Mouse (Mus musculus) neural tube, embryonic 11.5 days (tissue): ENCODE results near the gene Zdhhc17. TPM values are rescaled to one million over a fixed set of nuclear protein-coding genes. Genes with fewer than 3 reads are reported as not detected.

Experiments used
- ATAC-seq: fragments of 200-750 bp; cut with Nextera tagmentation; 2 replicates; pipeline ENCODE4 v1.8.0; 2017; ENCODE audit warnings: moderate number of reproducible peaks, mild to moderate bottlenecking, moderate TSS enrichment, moderate library complexity; ENCODE audit not compliant: insufficient read depth, low FRiP score, low TSS enrichment
- DNase-seq: peaks from one replicate; pipeline ENCODE4 v3.0.0-alpha.2; 2015; ENCODE audit warnings: low spot score
- H3K27ac ChIP-seq: fragments of 300-500 bp; sonication (generic); 2 replicates; pipeline ENCODE4 v1.5.1; 2014; ENCODE audit warnings: low read depth, mild to moderate bottlenecking, low read length
- H3K27me3 ChIP-seq: fragments of 300-500 bp; sonication (generic); 2 replicates; pipeline ENCODE4 v1.6.1; 2014; ENCODE audit warnings: mild to moderate bottlenecking, low read length, mixed read lengths; ENCODE audit not compliant: control insufficient read depth, insufficient read depth
- H3K36me3 ChIP-seq: fragments of 300-500 bp; sonication (generic); 2 replicates; pipeline ENCODE4 v1.6.1; 2014; ENCODE audit warnings: mild to moderate bottlenecking, low read length, moderate library complexity, mixed read lengths; ENCODE audit not compliant: control insufficient read depth, insufficient read depth
- H3K4me1 ChIP-seq: fragments of 300-500 bp; sonication (generic); 2 replicates; pipeline ENCODE4 v1.6.1; 2014; ENCODE audit warnings: low read length, mixed read lengths; ENCODE audit not compliant: control insufficient read depth, insufficient read depth
- H3K4me2 ChIP-seq: fragments of 300-500 bp; sonication (generic); 2 replicates; pipeline ENCODE4 v1.6.1; 2014; ENCODE audit warnings: low read depth, mild to moderate bottlenecking, moderate library complexity
- H3K4me3 ChIP-seq: fragments of 300-500 bp; sonication (generic); 2 replicates; pipeline ENCODE4 v1.5.1; 2014; ENCODE audit warnings: low read depth, low read length
- H3K9ac ChIP-seq: fragments of 300-500 bp; sonication (generic); 2 replicates; pipeline ENCODE4 v1.6.1; 2014; ENCODE audit warnings: mild to moderate bottlenecking, low read length
- H3K9me3 ChIP-seq: fragments of 300-500 bp; sonication (generic); 2 replicates; pipeline ENCODE4 v1.6.1; 2016; ENCODE audit warnings: low read length; ENCODE audit not compliant: control insufficient read depth
- WGBS: fragments of 180-500 bp; shearing (Covaris S2); extraction: QIAGEN DNeasy Blood & Tissue Kit; methylation state at CpG from one replicate; pipeline ENCODE4 v1.1.7; 2014; 5-methylcytosine and 5-hydroxymethylcytosine counted together
- polyA plus RNA-seq: library from polyadenylated mRNA; unstranded; fragments of >200 nt; fragmentation: Nextera tagmentation; extraction: Ambion mirVana; gene quantifications from 2 replicates; pipeline ENCODE4 v1.2.1, GENCODE M21; 2014

The Zdhhc17 gene
- polyA plus RNA-seq, 1 experiment from 2014 or later: 31.2 TPM

DNA sequence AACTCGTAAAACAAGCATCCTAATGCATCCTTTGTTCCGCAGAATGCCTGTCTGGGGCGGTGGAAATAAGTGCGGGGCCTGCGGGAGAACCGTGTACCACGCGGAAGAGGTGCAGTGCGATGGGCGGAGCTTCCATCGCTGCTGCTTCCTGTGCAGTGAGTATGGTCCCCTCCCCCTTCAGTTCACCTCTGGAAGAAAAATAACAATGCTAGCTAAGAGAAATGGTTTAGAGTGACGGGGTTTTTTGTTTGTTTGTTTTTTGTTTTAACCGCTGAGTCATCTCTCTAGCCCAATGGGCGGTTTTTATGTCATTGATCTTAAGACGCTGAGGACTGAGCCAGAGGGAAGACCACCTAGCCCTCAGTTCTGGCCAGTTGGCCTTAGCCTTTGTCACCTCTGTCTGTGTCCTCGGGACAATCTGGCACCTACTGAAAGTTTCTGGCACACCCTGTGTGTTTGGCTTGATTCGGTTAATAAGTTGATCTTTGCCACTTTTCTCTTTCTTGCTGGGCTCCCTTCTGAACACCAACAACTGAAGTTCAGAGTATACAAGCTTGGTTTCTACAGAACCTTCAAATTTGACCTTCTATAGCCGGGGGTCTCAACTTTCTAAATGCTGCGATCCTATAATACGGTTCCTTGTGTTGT is 77.9 kb downstream of the Zdhhc17 start:
- H3K4me1 ChIP-seq: peaks cover 8% of the 10 kb centered on the region
- no peak overlapping the region for H3K4me3 ChIP-seq
- DNase-seq (peak; percentile 55), ATAC-seq (peak; percentile 75)
- WGBS: 50% methylated on average over 20 of the region's 20 CpGs
- H3K9ac ChIP-seq: no peak overlapping the region
- no peak overlapping the region for H3K27ac ChIP-seq
- no peaks in the 10 kb centered on the region for H3K9me3 ChIP-seq
- H3K4me2 ChIP-seq: no peak overlapping the region
- H3K36me3 ChIP-seq: no peaks in the 10 kb centered on the region
- no peaks in the 10 kb centered on the region for H3K27me3 ChIP-seq

- DNase-seq (peak; percentile 34), ATAC-seq (0 out of 2 replicates have a peak, but pooled peaks have one; percentile 25)
- Histone ChIP-seq H3K4me1 (peaks cover 8% of the 10 kb centered on the region), H3K27ac (peak overlapping the region; percentile 55; the same call in 1 of the 2 replicates), H3K36me3 (no peaks in the 10 kb centered on the region), H3K4me2 (no peak overlapping the region), H3K9ac (no peak overlapping the region), H3K4me3 (no peak overlapping the region), H3K9me3 (no peaks in the 10 kb centered on the region), H3K27me3 (no peaks in the 10 kb centered on the region)
- WGBS: 45% methylated on average over 13 of the region's 13 CpGs
Measured at GRCm38 (mm10) chr10:110931161-110931912, 78.6 kb downstream of the Zdhhc17 start.

- WGBS: 79% methylated on average over 4 of the region's 4 CpGs
Measured at GRCm38 (mm10) chr10:110929756-110930155, 80.2 kb downstream of the Zdhhc17 start.

GRCm38 (mm10) chr10:110927491-110927890 is 82.4 kb downstream of the Zdhhc17 start:
- Histone ChIP-seq H3K27me3 (no peaks in the 10 kb centered on the region), H3K27ac (no peak overlapping the region), H3K4me1 (peaks cover 11% of the 10 kb centered on the region), H3K4me3 (no peak overlapping the region), H3K4me2 (no peak overlapping the region), H3K9me3 (no peaks in the 10 kb centered on the region), H3K36me3 (no peaks in the 10 kb centered on the region), H3K9ac (no peak overlapping the region)
- no peak for ATAC-seq
- 78% methylated on average over 11 of the region's 11 CpGs for WGBS
- no peak for DNase-seq

More at GRCm38 (mm10) chr10:110929756-110930155, 80.2 kb downstream of the Zdhhc17 start:
- DNase-seq (no peak), ATAC-seq (0 out of 2 replicates have a peak, but pooled peaks have one; percentile 24)
- no peaks in the 10 kb centered on the region for H3K9me3 ChIP-seq
- H3K4me3 ChIP-seq: no peak overlapping the region
- H3K4me1 ChIP-seq: peaks cover 8% of the 10 kb centered on the region
- no peak overlapping the region for H3K4me2 ChIP-seq
- H3K27ac ChIP-seq: no peak overlapping the region
- H3K9ac ChIP-seq: no peak overlapping the region
- H3K27me3 ChIP-seq: no peaks in the 10 kb centered on the region
- no peaks in the 10 kb centered on the region for H3K36me3 ChIP-seq

DNA sequence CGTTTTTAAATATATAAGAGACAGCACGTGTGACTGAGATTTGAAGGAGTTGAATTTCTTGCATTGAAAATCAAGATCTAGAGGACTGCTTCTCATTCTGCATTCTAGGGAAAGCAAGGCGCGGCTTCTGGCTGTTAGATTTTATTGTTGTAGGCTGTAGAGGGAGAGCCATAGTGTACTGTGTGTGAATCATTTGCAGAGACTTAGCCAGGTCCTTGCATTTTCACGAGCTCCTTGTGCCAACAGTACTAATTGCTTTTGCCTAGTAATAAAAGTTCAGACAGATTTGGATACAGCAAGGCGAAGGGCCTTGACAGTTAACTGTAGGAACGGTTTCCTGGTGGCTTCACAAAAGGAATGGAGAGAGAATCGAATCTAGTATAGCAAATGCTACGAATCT is 87.3 kb downstream of the Zdhhc17 start:
- ATAC-seq (no peak), DNase-seq (no peak)
- Histone ChIP-seq H3K4me1 (peaks cover 8% of the 10 kb centered on the region), H3K27ac (no peak overlapping the region), H3K9me3 (no peaks in the 10 kb centered on the region), H3K9ac (no peak overlapping the region), H3K36me3 (no peaks in the 10 kb centered on the region), H3K27me3 (no peaks in the 10 kb centered on the region), H3K4me2 (no peak overlapping the region), H3K4me3 (no peak overlapping the region)
- 67% methylated on average over 9 of the region's 9 CpGs for WGBS

DNA sequence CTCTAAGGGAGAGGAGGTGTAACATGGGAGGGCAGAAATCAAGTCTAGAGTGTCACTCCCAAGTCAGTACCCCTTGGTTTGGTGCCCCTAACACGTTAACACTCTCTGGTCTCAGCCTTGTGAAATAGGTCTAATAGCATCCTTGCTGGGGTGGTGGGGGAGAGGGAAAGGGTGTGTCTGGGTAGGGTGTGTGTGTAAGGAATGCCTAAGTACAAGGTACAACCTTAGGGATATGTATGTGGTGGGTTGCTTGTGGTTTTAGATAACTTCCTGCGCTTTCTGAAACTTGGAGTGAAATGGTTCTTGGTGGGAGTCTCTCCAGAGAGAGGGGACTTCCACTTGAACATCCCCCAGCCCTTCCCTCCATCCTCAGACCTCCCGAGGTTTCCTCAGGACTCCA is 88.0 kb downstream of the Zdhhc17 start:
- no peak overlapping the region for H3K4me3 ChIP-seq
- peak overlapping the region; percentile 84 for H3K4me2 ChIP-seq
- H3K27ac ChIP-seq: no peak overlapping the region
- ATAC-seq (no peak), DNase-seq (no peak)
- no peaks in the 10 kb centered on the region for H3K27me3 ChIP-seq
- H3K4me1 ChIP-seq: peaks cover 8% of the 10 kb centered on the region
- no peak overlapping the region for H3K9ac ChIP-seq
- H3K36me3 ChIP-seq: no peaks in the 10 kb centered on the region
- WGBS: 58% methylated on average over 3 of the region's 3 CpGs
- no peaks in the 10 kb centered on the region for H3K9me3 ChIP-seq

DNA sequence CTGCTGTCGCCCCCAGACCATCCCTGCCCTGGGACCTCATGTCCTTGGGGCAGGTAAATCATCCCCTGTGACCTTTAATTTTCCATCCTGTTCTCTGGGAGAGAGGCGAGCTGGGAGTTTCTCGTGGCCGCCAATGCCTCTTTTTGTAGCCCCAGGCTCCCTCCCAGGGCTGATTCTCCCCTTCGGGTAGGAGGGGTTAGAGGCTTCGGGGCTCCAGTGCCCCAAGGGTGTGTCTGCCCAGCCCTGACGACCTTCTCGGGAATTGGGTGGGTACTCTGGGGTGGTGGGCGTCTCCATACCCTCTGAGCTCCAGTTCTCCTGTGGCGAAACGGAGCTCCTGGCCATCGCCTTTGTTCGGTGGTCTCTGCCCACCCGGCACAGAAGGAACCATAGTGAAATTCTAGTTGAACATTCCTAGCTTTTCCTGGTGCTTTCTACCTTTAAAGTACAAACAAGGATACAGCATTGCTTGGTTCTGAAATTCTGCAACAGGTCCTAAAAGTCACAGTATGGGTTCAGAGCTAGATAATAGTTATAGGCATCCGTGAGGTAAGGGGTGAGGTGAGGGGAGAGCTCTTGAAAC is 89.5 kb downstream of the Zdhhc17 start:
- Histone ChIP-seq H3K4me1 (peaks cover 8% of the 10 kb centered on the region), H3K27ac (peak overlapping the region; percentile 91; the same call in 1 of the 2 replicates), H3K4me2 (peak overlapping the region; percentile 84), H3K4me3 (peak overlapping the region; percentile 69), H3K9me3 (no peaks in the 10 kb centered on the region), H3K27me3 (no peaks in the 10 kb centered on the region), H3K9ac (peak overlapping the region; percentile 83), H3K36me3 (no peaks in the 10 kb centered on the region)
- WGBS: 0% methylated on average over 15 of the region's 15 CpGs
- peak; percentile 56 for ATAC-seq
- DNase-seq: no peak

GRCm38 (mm10) chr10:110919531-110920343 is 90.2 kb downstream of the Zdhhc17 start, which contains the start of gene Csrp2:
Gene Csrp2, plus strand, starts transcription at chr10:110919789.
- peak within 1 kb of the TSS; percentile 69 for H3K4me3 ChIP-seq
- H3K9me3 ChIP-seq: no peaks in the 10 kb centered on the region
- ATAC-seq (peak; percentile 96), DNase-seq (peak; percentile 95)
- no peaks in the 10 kb centered on the region for H3K27me3 ChIP-seq
- no peaks in the 10 kb centered on the region for H3K36me3 ChIP-seq
- H3K4me1 ChIP-seq: peaks cover 8% of the 10 kb centered on the region
- WGBS: under 1% methylated on average over 67 of the region's 67 CpGs
- peak within 1 kb of the TSS; percentile 83 for H3K9ac ChIP-seq
- H3K27ac ChIP-seq: peak within 1 kb of the TSS; percentile 91
- peak within 1 kb of the TSS; percentile 84 for H3K4me2 ChIP-seq
